Mouse (Mus musculus) WW6 (cell line): ENCODE data around the gene Olfr420.
A peak's percentile ranks its signal among the peaks of the same experiment; 100 is the strongest.

ENCODE experiments used
- DNase-seq: peaks from one replicate; pipeline ENCODE4 v3.0.0-alpha.2; 2013; ENCODE audit warnings: low read depth, low spot score

Olfr420 gene

GRCm38 (mm10) chr1:174155333-174155732 lies at the start of gene Olfr420:
Olfr420 (plus strand) TSS chr1:174155633.
- DNase-seq, result no peak

GRCm38 (mm10) chr1:174121062-174121461 lies 34.4 kb upstream of the Olfr420 start, which contains the start of gene Olfr231:
Olfr231 (minus strand) TSS chr1:174121162.
- no peak for DNase-seq

GRCm38 (mm10) chr1:174131217-174131616 lies 24.2 kb upstream of the Olfr420 start, which contains the start of gene Olfr424:
Olfr424 (plus strand) TSS chr1:174131517.
- DNase-seq, result no peak

- no peak for DNase-seq
These were observed 23.4 kb upstream of the Olfr420 start for GRCm38 (mm10) chr1:174131999-174132398.

GRCm38 (mm10) chr1:174141384-174141783 lies 14.0 kb upstream of the Olfr420 start:
- DNase-seq, result no peak

- no peak for DNase-seq
These were observed 8.7 kb upstream of the Olfr420 start for GRCm38 (mm10) chr1:174146696-174147095.

GRCm38 (mm10) chr1:174149289-174149688 lies 6.1 kb upstream of the Olfr420 start:
- DNase-seq, result no peak

- no peak for DNase-seq
These were observed 2.2 kb downstream of the Olfr420 start for GRCm38 (mm10) chr1:174157622-174158021.

- no peak for DNase-seq
These were observed 3.1 kb downstream of the Olfr420 start for GRCm38 (mm10) chr1:174158512-174158911.

GRCm38 (mm10) chr1:174159095-174159494 lies 3.7 kb downstream of the Olfr420 start:
- no peak for DNase-seq

GRCm38 (mm10) chr1:174169024-174169423 lies 13.6 kb downstream of the Olfr420 start:
- no peak for DNase-seq

GRCm38 (mm10) chr1:174170706-174171501 lies 15.5 kb downstream of the Olfr420 start:
- no peak for DNase-seq

- DNase-seq, result no peak
These were observed 16.1 kb downstream of the Olfr420 start for GRCm38 (mm10) chr1:174171537-174171936.

- peak; percentile 26 for DNase-seq
These were observed 17.2 kb downstream of the Olfr420 start, which contains the start of gene Spta1 for GRCm38 (mm10) chr1:174172605-174173004. Spta1 (plus strand) TSS chr1:174172776.

- no peak for DNase-seq
These were observed 49.3 kb downstream of the Olfr420 start for GRCm38 (mm10) chr1:174204699-174205098.
